Mouse (Mus musculus): ENCODE results near the gene E330009J07Rik. TPM values are rescaled to one million over a fixed set of nuclear protein-coding genes. Genes with fewer than 3 reads are reported as not detected.

Gene E330009J07Rik
- polyA plus RNA-seq, 1 experiment from 2014 or later = 12.9 TPM

DNA sequence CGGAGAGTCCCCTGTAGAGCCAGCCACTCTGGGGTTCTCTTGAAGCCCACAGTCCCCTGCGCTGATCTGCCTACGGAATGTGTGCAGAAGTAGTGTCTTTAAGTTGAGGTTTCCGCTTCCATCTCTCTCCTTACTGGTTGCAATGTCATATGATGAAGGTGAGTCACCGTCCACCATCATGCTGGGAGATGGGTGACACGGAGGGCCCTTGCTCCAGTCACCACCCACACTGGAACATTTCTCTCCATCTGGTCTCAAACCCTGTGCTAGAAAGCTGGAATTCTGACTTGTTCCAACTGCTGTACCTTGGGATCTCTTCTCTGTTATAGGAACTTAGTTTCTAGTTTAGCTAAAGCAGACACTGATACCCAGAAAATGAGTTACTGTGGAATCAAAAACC lies 14.8 kb downstream of the E330009J07Rik start:
- WGBS = 98% methylated on average over 6 of the region's 6 CpGs
- Histone ChIP-seq H3K4me3 (ENCODE audit: low read depth, low read length) (no peak overlapping the region), H3K9me3 (replicated peaks; ENCODE audit: control insufficient read depth, low read length, poor library complexity, severe bottlenecking) (no peaks in the 10 kb centered on the region), H3K27ac (ENCODE audit: low read length) (no peak overlapping the region), H3K4me2 (ENCODE audit: low read length) (no peak overlapping the region), H3K4me1 (ENCODE audit: control insufficient read depth, insufficient read depth, low read length) (no peaks in the 10 kb centered on the region), H3K9ac (ENCODE audit: low read depth, low read length) (no peak overlapping the region), H3K36me3 (ENCODE audit: control insufficient read depth, insufficient read depth, low read length) (0 out of 2 replicates have a peak, but pooled peaks cover 7% of the 10 kb centered on the region), H3K27me3 (ENCODE audit: control insufficient read depth, insufficient read depth, low read depth, low read length) (no peaks in the 10 kb centered on the region)
- ATAC-seq = no peak

DNA sequence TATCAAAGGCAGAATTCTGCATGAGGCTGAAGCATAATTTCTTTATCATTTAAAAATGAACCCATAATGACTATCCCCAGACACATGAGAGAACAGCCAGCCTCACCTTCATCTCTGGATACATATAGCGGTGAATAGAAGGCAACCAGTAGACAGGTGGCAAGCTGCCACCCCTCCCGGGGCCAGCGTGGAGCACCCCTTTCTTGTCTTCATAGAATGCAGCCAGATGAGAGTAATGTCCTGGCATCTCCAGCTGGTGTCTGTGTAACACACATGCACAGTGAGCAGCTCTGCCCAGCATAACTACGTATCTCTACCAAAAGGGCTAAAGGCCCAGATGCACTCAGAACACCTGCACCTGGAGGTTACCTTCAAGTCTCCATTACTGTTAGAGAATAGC lies 17.5 kb downstream of the E330009J07Rik start:
- 90% methylated on average over 4 of the region's 4 CpGs for WGBS
- H3K4me1 ChIP-seq (ENCODE audit: control insufficient read depth, insufficient read depth, low read length) = no peaks in the 10 kb centered on the region
- no peak overlapping the region for H3K9ac ChIP-seq (ENCODE audit: low read depth, low read length)
- 0 out of 2 replicates have a peak, but pooled peaks cover 7% of the 10 kb centered on the region for H3K36me3 ChIP-seq (ENCODE audit: control insufficient read depth, insufficient read depth, low read length)
- no peaks in the 10 kb centered on the region for H3K27me3 ChIP-seq (ENCODE audit: control insufficient read depth, insufficient read depth, low read depth, low read length)
- no peak overlapping the region for H3K27ac ChIP-seq (ENCODE audit: low read length)
- no peak for ATAC-seq
- no peak overlapping the region for H3K4me2 ChIP-seq (ENCODE audit: low read length)
- no peak overlapping the region for H3K4me3 ChIP-seq (ENCODE audit: low read depth, low read length)
- no peaks in the 10 kb centered on the region for H3K9me3 ChIP-seq (replicated peaks; ENCODE audit: control insufficient read depth, low read length, poor library complexity, severe bottlenecking)

DNA sequence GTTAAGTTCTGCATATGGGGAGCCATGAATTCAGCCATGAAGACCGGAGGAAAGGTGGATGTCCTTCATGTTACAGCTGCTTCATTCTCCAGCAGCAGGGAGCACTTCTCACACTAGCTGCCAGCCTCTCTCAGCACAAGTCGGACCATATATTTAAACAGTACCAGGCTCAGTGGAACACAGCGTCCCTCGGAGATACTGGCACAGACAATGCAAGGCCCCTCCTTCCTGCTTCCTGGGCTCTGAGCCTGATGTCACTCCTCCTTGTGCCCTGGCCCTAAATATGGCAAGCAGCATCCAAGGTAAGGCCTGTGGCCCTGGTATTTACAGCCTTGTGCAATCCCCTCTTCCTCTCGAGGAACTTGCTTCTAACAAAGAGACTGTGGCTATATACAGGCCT lies 20.1 kb downstream of the E330009J07Rik start:
- Histone ChIP-seq H3K4me2 (ENCODE audit: low read length) (no peak overlapping the region), H3K4me1 (ENCODE audit: control insufficient read depth, insufficient read depth, low read length) (no peaks in the 10 kb centered on the region), H3K9ac (ENCODE audit: low read depth, low read length) (no peak overlapping the region), H3K36me3 (ENCODE audit: control insufficient read depth, insufficient read depth, low read length) (0 out of 2 replicates have a peak, but pooled peaks cover 3% of the 10 kb centered on the region), H3K4me3 (ENCODE audit: low read depth, low read length) (no peak overlapping the region), H3K27ac (ENCODE audit: low read length) (no peak overlapping the region), H3K9me3 (replicated peaks; ENCODE audit: control insufficient read depth, low read length, poor library complexity, severe bottlenecking) (no peaks in the 10 kb centered on the region), H3K27me3 (ENCODE audit: control insufficient read depth, insufficient read depth, low read depth, low read length) (no peaks in the 10 kb centered on the region)
- ATAC-seq = no peak
- WGBS = 82% methylated on average over 5 of the region's 5 CpGs

DNA sequence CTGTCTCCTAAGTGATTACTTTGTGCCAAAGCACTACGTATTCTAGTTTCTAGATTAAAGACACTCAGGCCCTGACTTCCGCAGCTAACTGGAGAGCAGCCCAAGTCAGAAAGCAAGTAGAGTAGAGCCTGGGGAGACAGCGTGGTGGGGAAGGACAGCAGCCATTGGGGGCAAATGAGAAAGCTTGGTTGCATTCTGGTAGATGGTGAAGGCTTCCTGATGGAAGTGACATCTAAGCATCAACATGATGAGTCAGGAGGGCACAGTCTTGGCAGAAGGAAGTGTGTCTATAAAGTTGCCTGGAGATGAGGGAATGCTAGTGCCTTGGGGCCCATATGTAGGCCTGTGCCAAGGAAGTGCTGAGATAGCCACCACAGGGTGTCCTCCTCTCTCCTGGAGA lies 22.4 kb downstream of the E330009J07Rik start:
- Histone ChIP-seq H3K4me3 (ENCODE audit: low read depth, low read length) (no peak overlapping the region), H3K4me1 (ENCODE audit: control insufficient read depth, insufficient read depth, low read length) (no peaks in the 10 kb centered on the region), H3K4me2 (ENCODE audit: low read length) (no peak overlapping the region), H3K27me3 (ENCODE audit: control insufficient read depth, insufficient read depth, low read depth, low read length) (no peaks in the 10 kb centered on the region), H3K27ac (ENCODE audit: low read length) (no peak overlapping the region), H3K36me3 (ENCODE audit: control insufficient read depth, insufficient read depth, low read length) (peaks cover 5% of the 10 kb centered on the region; the same call in 1 of the 2 replicates), H3K9ac (ENCODE audit: low read depth, low read length) (no peak overlapping the region), H3K9me3 (replicated peaks; ENCODE audit: control insufficient read depth, low read length, poor library complexity, severe bottlenecking) (no peaks in the 10 kb centered on the region)
- no peak for ATAC-seq
- 90% methylated on average over 3 of the region's 3 CpGs for WGBS

DNA sequence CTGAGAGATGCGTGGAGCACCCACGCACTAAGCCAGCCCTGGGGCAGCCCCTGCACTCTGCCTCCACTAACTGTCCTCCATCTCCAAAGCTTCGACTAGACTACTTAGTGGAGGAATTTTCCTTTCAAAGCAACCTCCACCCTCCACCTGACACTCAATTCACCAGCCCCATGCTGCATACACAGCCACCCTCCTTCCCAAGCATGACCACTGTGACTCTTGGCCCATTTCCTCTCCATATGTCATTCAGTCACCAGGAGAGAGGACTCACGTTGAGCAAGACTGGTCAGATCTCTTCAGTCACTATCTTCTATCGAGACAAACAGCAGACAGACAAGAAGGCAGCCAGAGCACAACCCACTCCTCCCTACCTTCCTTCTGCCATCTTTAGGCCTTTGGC lies 22.9 kb downstream of the E330009J07Rik start:
- Histone ChIP-seq H3K27me3 (ENCODE audit: control insufficient read depth, insufficient read depth, low read depth, low read length) (no peaks in the 10 kb centered on the region), H3K9me3 (replicated peaks; ENCODE audit: control insufficient read depth, low read length, poor library complexity, severe bottlenecking) (no peaks in the 10 kb centered on the region), H3K4me2 (ENCODE audit: low read length) (no peak overlapping the region), H3K27ac (ENCODE audit: low read length) (no peak overlapping the region), H3K4me3 (ENCODE audit: low read depth, low read length) (no peak overlapping the region), H3K9ac (ENCODE audit: low read depth, low read length) (no peak overlapping the region), H3K4me1 (ENCODE audit: control insufficient read depth, insufficient read depth, low read length) (no peaks in the 10 kb centered on the region), H3K36me3 (ENCODE audit: control insufficient read depth, insufficient read depth, low read length) (peaks cover 6% of the 10 kb centered on the region; the same call in 1 of the 2 replicates)
- no peak for ATAC-seq
- WGBS = 96% methylated on average over 5 of the region's 5 CpGs

GRCm38 (mm10) chr6:40411085-40411484 lies 24.9 kb downstream of the E330009J07Rik start:
- no peaks in the 10 kb centered on the region for H3K4me1 ChIP-seq (ENCODE audit: control insufficient read depth, insufficient read depth, low read length)
- no peak overlapping the region for H3K4me3 ChIP-seq (ENCODE audit: low read depth, low read length)
- no peak for ATAC-seq
- no peak overlapping the region for H3K9ac ChIP-seq (ENCODE audit: low read depth, low read length)
- H3K27ac ChIP-seq (ENCODE audit: low read length) = no peak overlapping the region
- 92% methylated on average over 3 of the region's 3 CpGs for WGBS
- H3K9me3 ChIP-seq (replicated peaks; ENCODE audit: control insufficient read depth, low read length, poor library complexity, severe bottlenecking) = no peaks in the 10 kb centered on the region
- H3K4me2 ChIP-seq (ENCODE audit: low read length) = no peak overlapping the region
- no peaks in the 10 kb centered on the region for H3K27me3 ChIP-seq (ENCODE audit: control insufficient read depth, insufficient read depth, low read depth, low read length)
- peaks cover 16% of the 10 kb centered on the region for H3K36me3 ChIP-seq (ENCODE audit: control insufficient read depth, insufficient read depth, low read length)

DNA sequence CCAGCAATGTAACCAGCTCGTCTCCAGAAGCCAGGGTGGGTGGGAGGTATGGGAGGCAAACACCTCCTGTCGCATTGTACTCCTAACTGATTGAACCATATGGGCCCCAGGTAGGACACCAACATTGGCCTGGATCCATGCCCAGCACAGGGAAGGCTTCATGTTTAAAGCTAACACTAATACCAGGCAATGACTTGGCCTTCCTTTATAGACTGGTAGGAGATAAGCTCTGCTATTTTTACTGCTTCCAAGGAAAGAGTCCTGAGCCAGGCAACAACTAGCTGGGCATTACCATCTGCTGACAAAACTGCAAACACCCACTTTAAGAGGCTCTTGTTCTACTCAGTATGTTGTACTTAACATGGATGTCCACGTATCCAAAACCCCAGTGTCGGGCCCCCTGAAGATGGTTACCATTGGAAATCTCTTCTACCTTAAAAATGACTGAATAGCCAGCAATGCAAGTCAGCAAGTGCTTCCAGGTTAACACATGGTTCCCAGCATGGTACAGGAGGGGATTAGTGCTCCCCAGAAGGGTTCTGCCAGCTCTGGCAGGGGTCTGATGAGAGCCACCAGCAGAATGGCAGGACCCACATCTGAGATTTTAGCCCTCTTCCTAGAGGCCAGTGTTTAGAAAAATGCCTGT lies 32.2 kb downstream of the E330009J07Rik start:
- Histone ChIP-seq H3K9ac (ENCODE audit: low read depth, low read length) (no peak overlapping the region), H3K27me3 (ENCODE audit: control insufficient read depth, insufficient read depth, low read depth, low read length) (no peaks in the 10 kb centered on the region), H3K4me2 (ENCODE audit: low read length) (no peak overlapping the region), H3K4me1 (ENCODE audit: control insufficient read depth, insufficient read depth, low read length) (no peaks in the 10 kb centered on the region), H3K36me3 (ENCODE audit: control insufficient read depth, insufficient read depth, low read length) (peaks cover 28% of the 10 kb centered on the region), H3K4me3 (ENCODE audit: low read depth, low read length) (no peak overlapping the region), H3K9me3 (replicated peaks; ENCODE audit: control insufficient read depth, low read length, poor library complexity, severe bottlenecking) (no peaks in the 10 kb centered on the region), H3K27ac (ENCODE audit: low read length) (no peak overlapping the region)
- 93% methylated on average over 4 of the region's 4 CpGs for WGBS
- ATAC-seq = no peak

GRCm38 (mm10) chr6:40402031-40402430 lies 33.9 kb downstream of the E330009J07Rik start:
- Histone ChIP-seq H3K4me1 (ENCODE audit: control insufficient read depth, insufficient read depth, low read length) (no peaks in the 10 kb centered on the region), H3K27me3 (ENCODE audit: control insufficient read depth, insufficient read depth, low read depth, low read length) (no peaks in the 10 kb centered on the region), H3K27ac (ENCODE audit: low read length) (no peak overlapping the region), H3K9me3 (replicated peaks; ENCODE audit: control insufficient read depth, low read length, poor library complexity, severe bottlenecking) (no peaks in the 10 kb centered on the region), H3K36me3 (ENCODE audit: control insufficient read depth, insufficient read depth, low read length) (peaks cover 20% of the 10 kb centered on the region), H3K9ac (ENCODE audit: low read depth, low read length) (no peak overlapping the region), H3K4me3 (ENCODE audit: low read depth, low read length) (no peak overlapping the region), H3K4me2 (ENCODE audit: low read length) (no peak overlapping the region)
- ATAC-seq = no peak
- WGBS = 92% methylated on average over 2 of the region's 2 CpGs

GRCm38 (mm10) chr6:40393213-40393612 lies 42.7 kb downstream of the E330009J07Rik start:
- 5% methylated on average over 3 of the region's 3 CpGs for WGBS
- Histone ChIP-seq H3K27me3 (ENCODE audit: control insufficient read depth, insufficient read depth, low read depth, low read length) (no peaks in the 10 kb centered on the region), H3K36me3 (ENCODE audit: control insufficient read depth, insufficient read depth, low read length) (peaks cover 2% of the 10 kb centered on the region), H3K4me2 (ENCODE audit: low read length) (no peak overlapping the region; the same call in 1 of the 2 replicates), H3K9me3 (replicated peaks; ENCODE audit: control insufficient read depth, low read length, poor library complexity, severe bottlenecking) (no peaks in the 10 kb centered on the region), H3K4me3 (ENCODE audit: low read depth, low read length) (no peak overlapping the region), H3K27ac (ENCODE audit: low read length) (no peak overlapping the region), H3K9ac (ENCODE audit: low read depth, low read length) (no peak overlapping the region), H3K4me1 (ENCODE audit: control insufficient read depth, insufficient read depth, low read length) (peaks cover 2% of the 10 kb centered on the region; the same call in 1 of the 2 replicates)
- peak; percentile 98 for ATAC-seq
